Mouse (Mus musculus) megakaryocyte, embryonic 14.5 days (primary cell): ENCODE results near the gene Dusp1.

Source experiments
- FLI1 ChIP-seq: IDR thresholded peaks from 2 replicates; pipeline ENCODE4 v1.6.1; 2012; ENCODE audit warnings: low read length, inconsistent platforms, mixed read lengths
- GATA1 ChIP-seq: IDR thresholded peaks from 3 replicates; pipeline ENCODE4 v1.6.1; 2012; ENCODE audit warnings: mixed read lengths, low read length, inconsistent platforms, borderline replicate concordance

- TF ChIP-seq GATA1: no peak
- no peak for TF ChIP-seq FLI1
Measured at GRCm38 (mm10) chr17:26492246-26492645, 69.7 kb downstream of the Dusp1 start.
